Mouse (Mus musculus) lung, adult 2 months (tissue): ENCODE results near the gene Ggta1. TPM values are rescaled to one million over a fixed set of nuclear protein-coding genes. Genes with fewer than 3 reads are reported as not detected.

Experiments used
- DNase-seq: peaks from one replicate; pipeline ENCODE4 v3.0.0; 2022
- H3K4me1 ChIP-seq: fragments of 200-500 bp; 2 replicates; pipeline ENCODE4 v1.6.1; 2011; ENCODE audit warnings: low read length; ENCODE audit not compliant: control insufficient read depth, insufficient read depth
- H3K4me3 ChIP-seq: fragments of 200-500 bp; replicated peaks from 2 replicates; pipeline ENCODE3; 2011; ENCODE audit warnings: low read depth, mild to moderate bottlenecking, control low read depth, low read length; ENCODE audit errors: extremely low read depth
- CTCF ChIP-seq: fragments of 200-500 bp; IDR thresholded peaks from 2 replicates; pipeline ENCODE4 v1.5.1; 2011; ENCODE audit warnings: mild to moderate bottlenecking, low read length, control low read depth; ENCODE audit not compliant: insufficient read depth
- POLR2A ChIP-seq: fragments of 200-500 bp; IDR thresholded peaks from 2 replicates; pipeline ENCODE4 v1.6.1; 2011; ENCODE audit warnings: low read depth, mild to moderate bottlenecking, control low read depth, low read length, borderline replicate concordance; ENCODE audit errors: extremely low read depth
- WGBS: fragments of 180-500 bp; shearing (Covaris S2); methylation state at CpG from one replicate; pipeline ENCODE4 v1.1.7; 2018; 5-methylcytosine and 5-hydroxymethylcytosine counted together
- polyA plus RNA-seq: library from polyadenylated mRNA; depleted of rRNA; stranded (reverse); fragments of >200 nt; gene quantifications from 2 replicates; pipeline ENCODE4 v1.2.3, GENCODE M21; 2012

The Ggta1 gene
- polyA plus RNA-seq, 1 experiment, result 24.4 TPM

DNA sequence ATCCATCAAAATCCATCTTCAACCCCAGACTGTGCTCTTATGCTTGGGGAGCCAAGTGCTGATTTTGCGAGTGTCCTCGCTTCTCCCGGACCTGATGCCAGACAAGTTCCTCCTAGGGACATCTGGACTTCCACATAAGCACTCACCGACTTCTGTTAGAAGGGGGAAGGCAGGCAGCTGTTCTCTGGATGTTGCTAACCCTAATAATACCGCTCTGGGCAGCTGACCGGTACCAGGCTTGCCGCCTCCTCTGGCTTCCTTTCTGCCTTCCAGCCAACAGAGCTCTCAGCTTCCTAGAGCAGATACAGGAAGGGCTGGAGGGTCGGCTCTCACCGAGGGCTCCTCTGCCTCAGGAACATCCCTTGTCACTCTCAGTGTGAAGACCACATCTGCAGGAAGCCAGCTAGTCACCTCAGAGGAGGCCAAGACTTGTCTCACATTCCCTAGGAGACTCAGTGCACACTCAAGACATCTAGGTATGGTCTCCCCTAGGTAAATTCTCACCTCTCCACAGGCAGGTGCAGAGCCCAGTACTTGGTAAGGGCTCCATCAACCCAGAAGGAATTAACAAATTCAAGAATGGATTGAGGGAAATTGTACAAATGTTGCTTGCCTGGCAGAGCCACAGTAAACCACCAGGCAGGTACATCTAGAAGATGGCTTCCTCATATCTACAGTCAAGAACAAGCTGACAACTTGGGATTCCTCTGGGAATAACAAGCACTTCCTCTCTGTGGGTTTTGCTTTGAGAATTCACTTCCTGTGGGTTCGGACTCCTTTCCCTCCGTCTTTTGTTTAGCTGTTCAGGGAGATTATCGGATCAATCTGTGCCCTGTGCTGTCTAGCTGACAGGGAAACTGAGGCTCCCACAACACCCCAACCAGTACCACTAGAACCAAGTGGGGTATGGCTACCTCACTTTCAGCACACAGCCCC lies 13.1 kb downstream of the Ggta1 start:
- Histone ChIP-seq H3K4me3 (no peak overlapping the region), H3K4me1 (peaks cover 31% of the 10 kb centered on the region)
- no peak for TF ChIP-seq CTCF
- TF ChIP-seq POLR2A, result no peak
- WGBS, result 41% methylated on average over 12 of the region's 12 CpGs
- no peak for DNase-seq

DNA sequence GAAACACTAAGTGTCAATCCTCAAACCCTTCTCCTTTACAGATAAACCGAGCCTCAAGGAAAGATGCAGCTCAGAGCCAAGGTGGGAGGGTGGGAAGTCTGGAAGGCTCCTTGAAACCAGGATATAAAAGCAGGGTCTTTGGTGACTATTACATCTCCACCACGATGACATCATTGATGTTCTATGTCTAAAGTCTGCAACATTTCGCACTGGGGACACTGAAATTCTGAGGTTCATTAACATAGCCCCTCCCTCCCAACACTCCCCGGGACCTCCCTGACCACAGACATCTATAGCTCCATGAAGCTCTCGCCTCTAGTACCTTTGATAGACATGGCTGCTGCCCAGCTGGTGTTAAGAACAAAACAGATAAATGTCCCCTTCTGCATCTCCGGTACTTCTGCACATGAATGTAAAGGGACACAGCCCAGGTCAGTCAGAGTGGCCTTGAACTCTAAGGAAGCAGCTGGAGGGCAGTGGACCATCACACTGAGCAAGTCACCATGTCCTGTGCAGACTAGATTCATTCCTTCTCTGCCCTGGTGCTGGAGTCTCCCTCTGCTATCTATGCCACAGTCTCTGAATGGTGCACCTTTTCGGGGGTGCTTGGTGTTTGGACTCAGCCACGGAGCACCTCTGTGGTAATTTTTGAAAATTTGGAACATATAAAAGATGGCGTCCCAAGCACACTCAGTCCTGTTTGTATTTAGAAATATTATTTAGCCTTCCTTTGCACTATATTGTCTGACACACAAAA lies 13.9 kb downstream of the Ggta1 start:
- peaks cover 33% of the 10 kb centered on the region for H3K4me1 ChIP-seq
- TF ChIP-seq CTCF (no peak), POLR2A (no peak)
- WGBS, result 82% methylated on average over 9 of the region's 9 CpGs
- DNase-seq, result no peak
- no peak overlapping the region for H3K4me3 ChIP-seq

- TF ChIP-seq CTCF, result no peak
- no peak for TF ChIP-seq POLR2A
Measured at GRCm38 (mm10) chr2:35448215-35448913, 14.7 kb downstream of the Ggta1 start.

GRCm38 (mm10) chr2:35447453-35447852 lies 15.6 kb downstream of the Ggta1 start:
- WGBS, result 77% methylated on average over 7 of the region's 7 CpGs
- no peak overlapping the region for H3K4me3 ChIP-seq
- TF ChIP-seq POLR2A (no peak), CTCF (no peak)
- DNase-seq, result no peak
- H3K4me1 ChIP-seq, result peaks cover 37% of the 10 kb centered on the region

More at GRCm38 (mm10) chr2:35448215-35448913, 14.7 kb downstream of the Ggta1 start:
- peaks cover 37% of the 10 kb centered on the region for H3K4me1 ChIP-seq
- 66% methylated on average over 7 of the region's 7 CpGs for WGBS
- no peak overlapping the region for H3K4me3 ChIP-seq
- no peak for DNase-seq

- 45% methylated on average over 8 of the region's 8 CpGs for WGBS
- H3K4me1 ChIP-seq, result peaks cover 37% of the 10 kb centered on the region
- H3K4me3 ChIP-seq, result no peak overlapping the region
- TF ChIP-seq CTCF (no peak), POLR2A (no peak)
- no peak for DNase-seq
Measured at GRCm38 (mm10) chr2:35446798-35447197, 16.2 kb downstream of the Ggta1 start.

DNA sequence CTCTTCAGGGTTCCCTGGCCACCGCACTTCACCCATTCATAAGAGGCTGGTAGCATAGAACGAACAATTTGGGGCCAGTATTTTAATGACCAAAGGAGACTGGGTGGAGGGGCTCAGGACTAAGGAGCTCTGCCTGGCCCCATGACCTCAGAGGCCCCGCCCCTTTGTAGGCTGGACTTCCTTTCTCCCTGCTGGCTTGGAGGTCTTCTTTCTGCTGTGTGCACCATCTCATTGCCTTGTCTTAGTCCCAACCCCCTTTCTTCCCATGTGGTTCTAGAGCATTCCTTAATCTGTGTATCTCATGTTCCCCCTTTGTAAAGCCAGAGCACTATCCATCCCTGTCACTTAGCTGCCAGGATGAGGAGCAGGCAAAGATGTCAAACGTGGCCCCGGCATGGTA lies 16.7 kb downstream of the Ggta1 start:
- H3K4me3 ChIP-seq, result no peak overlapping the region
- peaks cover 37% of the 10 kb centered on the region for H3K4me1 ChIP-seq
- no peak for TF ChIP-seq CTCF
- TF ChIP-seq POLR2A, result no peak
- no peak for DNase-seq
- 56% methylated on average over 5 of the region's 5 CpGs for WGBS

DNA sequence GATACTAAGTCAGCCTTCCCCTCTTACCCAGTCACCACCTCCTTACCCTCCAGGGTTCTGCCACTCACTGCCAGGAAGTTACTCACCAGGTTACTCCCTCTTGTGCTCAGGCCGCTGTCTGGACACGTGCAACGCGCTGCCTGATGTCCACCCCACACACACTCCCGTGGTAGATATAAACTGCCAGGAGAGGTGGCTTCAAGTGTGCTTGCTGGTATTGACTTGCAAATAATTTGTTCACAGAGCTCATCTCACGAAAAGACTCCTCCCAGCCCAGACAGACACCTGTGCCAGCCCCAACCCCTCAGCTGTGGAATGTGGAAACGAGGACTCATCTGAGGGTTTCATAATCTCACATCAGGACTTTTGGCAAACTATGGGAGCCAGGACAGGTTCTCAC lies 17.4 kb downstream of the Ggta1 start:
- WGBS, result 42% methylated on average over 7 of the region's 7 CpGs

DNA sequence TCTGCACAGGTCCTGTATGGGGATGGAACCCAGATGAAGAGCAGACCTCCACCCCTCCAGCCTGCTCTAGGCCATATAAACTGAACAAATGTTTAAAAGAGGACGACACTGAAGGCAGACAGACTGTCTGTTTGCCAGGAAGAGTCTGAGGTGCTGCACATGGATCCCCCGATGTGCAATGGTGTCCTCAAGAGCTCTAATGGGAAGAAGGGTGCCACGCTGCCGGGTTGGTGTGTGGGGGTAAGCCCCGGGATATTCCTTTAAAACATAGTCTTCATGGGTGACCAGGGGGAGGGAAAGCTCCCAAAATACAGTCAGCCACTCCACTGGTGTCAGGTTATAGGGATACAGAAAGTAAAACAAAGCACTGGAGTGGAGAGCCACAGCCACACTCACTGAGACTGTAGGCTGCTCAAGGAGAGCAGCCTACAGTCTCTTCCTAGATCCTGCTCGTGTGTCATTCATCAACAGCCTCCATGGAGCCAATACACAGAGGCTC lies 18.2 kb downstream of the Ggta1 start:
- no peak for DNase-seq
- Histone ChIP-seq H3K4me3 (no peak overlapping the region), H3K4me1 (peaks cover 33% of the 10 kb centered on the region)

More for the DNA sequence above, 17.4 kb downstream of the Ggta1 start:
- DNase-seq, result no peak
- no peak for TF ChIP-seq CTCF
- TF ChIP-seq POLR2A, result no peak
- Histone ChIP-seq H3K4me1 (peaks cover 37% of the 10 kb centered on the region), H3K4me3 (no peak overlapping the region)

DNA sequence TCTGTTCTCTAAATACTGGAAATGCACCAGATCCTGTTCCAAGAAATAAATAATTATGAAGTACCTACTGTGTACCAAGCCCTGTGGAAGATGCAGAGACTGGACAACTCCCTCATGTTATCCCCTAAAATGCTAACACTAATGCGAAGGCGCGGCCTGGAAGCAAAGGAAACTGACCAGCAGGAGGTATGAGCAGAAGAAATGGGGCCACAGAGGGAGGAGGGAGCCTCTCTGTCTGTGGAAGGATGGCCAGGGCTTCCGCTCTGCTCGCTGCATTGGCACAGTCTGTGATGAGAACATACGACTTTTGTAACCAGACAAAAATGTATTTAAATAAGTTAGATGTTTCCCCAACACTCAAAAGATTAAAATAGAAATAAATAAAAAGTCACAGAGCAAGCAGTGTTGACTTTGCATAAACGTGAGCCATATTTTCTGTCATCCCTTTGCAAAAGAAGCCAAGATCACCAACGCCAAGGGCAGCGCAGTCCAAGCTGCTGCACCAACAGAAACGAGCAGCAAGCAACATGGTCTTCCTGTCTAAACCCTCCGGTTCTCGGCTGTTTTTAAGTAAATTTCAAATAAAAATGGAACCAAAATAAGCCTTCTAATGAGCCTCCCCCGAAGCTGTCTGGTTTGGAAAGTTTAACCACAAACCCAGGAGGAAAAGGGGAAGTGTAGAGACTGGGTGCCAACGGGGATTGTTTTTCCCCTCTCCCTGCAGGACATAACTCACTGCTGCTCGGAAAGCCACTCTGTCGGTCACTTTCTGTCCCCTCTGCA lies 18.9 kb downstream of the Ggta1 start:
- TF ChIP-seq POLR2A (no peak), CTCF (no peak)
- Histone ChIP-seq H3K4me3 (no peak overlapping the region), H3K4me1 (peaks cover 28% of the 10 kb centered on the region)
- no peak for DNase-seq
- WGBS, result 29% methylated on average over 16 of the region's 16 CpGs

More for the DNA sequence above, 18.2 kb downstream of the Ggta1 start:
- 34% methylated on average over 6 of the region's 6 CpGs for WGBS
- TF ChIP-seq POLR2A, result no peak
- no peak for TF ChIP-seq CTCF
